Mouse (Mus musculus) cerebellum, adult (tissue): ENCODE results near the gene 4930453N24Rik.

Experiments
- ATAC-seq: cut with Nextera tagmentation; 2 replicates; pipeline ENCODE4 v1.9.2; 2017; ENCODE audit warnings: mild to moderate bottlenecking, moderate library complexity, mixed read lengths; ENCODE audit not compliant: insufficient number of reproducible peaks, low FRiP score, low TSS enrichment

The 4930453N24Rik gene

GRCm38 (mm10) chr16:64770521-64771430 is at the start of gene 4930453N24Rik:
Gene 4930453N24Rik (minus strand): TSS chr16:64771161.
- peak; percentile 97 for ATAC-seq

- no peak for ATAC-seq
These were observed 46.3 kb upstream of the 4930453N24Rik start for GRCm38 (mm10) chr16:64817094-64817765.

GRCm38 (mm10) chr16:64803041-64803440 is 32.1 kb upstream of the 4930453N24Rik start:
- ATAC-seq = no peak

GRCm38 (mm10) chr16:64801638-64802037 is 30.7 kb upstream of the 4930453N24Rik start:
- no peak for ATAC-seq

GRCm38 (mm10) chr16:64800393-64800792 is 29.4 kb upstream of the 4930453N24Rik start:
- ATAC-seq = no peak

GRCm38 (mm10) chr16:64794802-64795201 is 23.8 kb upstream of the 4930453N24Rik start:
- no peak for ATAC-seq

- no peak for ATAC-seq
These were observed 18.7 kb upstream of the 4930453N24Rik start for GRCm38 (mm10) chr16:64789706-64790105.

- ATAC-seq = no peak
These were observed 4.6 kb upstream of the 4930453N24Rik start for GRCm38 (mm10) chr16:64775516-64775915.

GRCm38 (mm10) chr16:64771431-64771818 is 464 bp upstream of the 4930453N24Rik start:
- ATAC-seq = no peak

GRCm38 (mm10) chr16:64766696-64767300 is 4.2 kb downstream of the 4930453N24Rik start:
- ATAC-seq = no peak

- ATAC-seq = no peak
These were observed 11.7 kb downstream of the 4930453N24Rik start for GRCm38 (mm10) chr16:64759245-64759626.

GRCm38 (mm10) chr16:64758561-64759244 is 12.3 kb downstream of the 4930453N24Rik start:
- no peak for ATAC-seq

GRCm38 (mm10) chr16:64757666-64758400 is 13.1 kb downstream of the 4930453N24Rik start:
- ATAC-seq = no peak

GRCm38 (mm10) chr16:64756321-64756720 is 14.6 kb downstream of the 4930453N24Rik start:
- no peak for ATAC-seq

GRCm38 (mm10) chr16:64754743-64755139 is 16.2 kb downstream of the 4930453N24Rik start:
- no peak for ATAC-seq

- ATAC-seq = no peak
These were observed 16.8 kb downstream of the 4930453N24Rik start for GRCm38 (mm10) chr16:64753990-64754742.

GRCm38 (mm10) chr16:64748237-64748636 is 22.7 kb downstream of the 4930453N24Rik start:
- ATAC-seq = no peak; the same call in 1 of the 2 replicates

- no peak for ATAC-seq
These were observed 25.9 kb downstream of the 4930453N24Rik start for GRCm38 (mm10) chr16:64745089-64745488.

- no peak for ATAC-seq
These were observed 33.7 kb downstream of the 4930453N24Rik start for GRCm38 (mm10) chr16:64737289-64737688.
